Mouse (Mus musculus) midbrain, embryonic 11.5 days (tissue): ENCODE measurements around the gene Amd1. TPM values are rescaled to one million over a fixed set of nuclear protein-coding genes. Genes with fewer than 3 reads are reported as not detected.
"Not testable (repeated sequence)": the region's sequence is repeated elsewhere in the genome, so short reads cannot be mapped to it uniquely, and the experiment has no call there.

Experiments used
- ATAC-seq: fragments of 200-750 bp; cut with Nextera tagmentation; 2 replicates; pipeline ENCODE4 v1.8.0; 2017; ENCODE audit warnings: moderate TSS enrichment, moderate library complexity; ENCODE audit not compliant: low FRiP score
- DNase-seq: peaks from one replicate; pipeline ENCODE4 v3.0.0; 2015; ENCODE audit warnings: low spot score; ENCODE audit errors: missing footprints
- H3K27ac ChIP-seq: fragments of 300-500 bp; sonication (generic); 2 replicates; pipeline ENCODE4 v1.5.1; 2014; ENCODE audit warnings: low read depth, low read length
- H3K27me3 ChIP-seq: fragments of 300-500 bp; sonication (generic); 2 replicates; pipeline ENCODE4 v1.6.1; 2014; ENCODE audit warnings: mild to moderate bottlenecking, low read length, moderate library complexity, mixed read lengths; ENCODE audit not compliant: control insufficient read depth, insufficient read depth
- H3K36me3 ChIP-seq: fragments of 300-500 bp; sonication (generic); 2 replicates; pipeline ENCODE4 v1.6.1; 2014; ENCODE audit warnings: mild to moderate bottlenecking, low read length, moderate library complexity, mixed read lengths; ENCODE audit not compliant: control insufficient read depth, insufficient read depth
- H3K4me1 ChIP-seq: fragments of 300-500 bp; sonication (generic); 2 replicates; pipeline ENCODE4 v1.6.1; 2014; ENCODE audit warnings: low read length; ENCODE audit not compliant: control insufficient read depth, insufficient read depth
- H3K4me2 ChIP-seq: fragments of 300-500 bp; sonication (generic); 2 replicates; pipeline ENCODE4 v1.6.1; 2014; ENCODE audit warnings: mild to moderate bottlenecking, moderate library complexity
- H3K4me3 ChIP-seq: fragments of 300-500 bp; sonication (generic); 2 replicates; pipeline ENCODE4 v1.5.1; 2014; ENCODE audit warnings: low read depth, low read length
- H3K9ac ChIP-seq: fragments of 300-500 bp; sonication (generic); 2 replicates; pipeline ENCODE4 v1.6.1; 2014; ENCODE audit warnings: low read length
- H3K9me3 ChIP-seq: fragments of 300-500 bp; sonication (generic); 2 replicates; pipeline ENCODE4 v1.6.1; 2016; ENCODE audit warnings: low read length; ENCODE audit not compliant: control insufficient read depth
- WGBS: fragments of 180-500 bp; shearing (Covaris S2); extraction: QIAGEN DNeasy Blood & Tissue Kit; methylation state at CpG from one replicate; pipeline ENCODE4 v1.1.7; 2014; 5-methylcytosine and 5-hydroxymethylcytosine counted together
- polyA plus RNA-seq: library from polyadenylated mRNA; unstranded; fragments of >200 nt; fragmentation: Nextera tagmentation; extraction: Ambion mirVana; gene quantifications from 2 replicates; pipeline ENCODE4 v1.2.1, GENCODE M21; 2014

Amd1 gene
- polyA plus RNA-seq, 1 experiment from 2014 or later: 104 TPM

- ATAC-seq: no peak
- Histone ChIP-seq H3K27me3 (no peaks in the 10 kb centered on the region), H3K4me1 (no peaks in the 10 kb centered on the region), H3K27ac (no peak overlapping the region), H3K36me3 (no peaks in the 10 kb centered on the region), H3K9me3 (peaks cover 8% of the 10 kb centered on the region; the same call in 1 of the 2 replicates), H3K4me2 (no peak overlapping the region), H3K9ac (no peak overlapping the region), H3K4me3 (no peak overlapping the region)
- no peak for DNase-seq
- WGBS: 59% methylated on average over 4 of the region's 4 CpGs
These were observed 6.0 kb upstream of the Amd1 start for GRCm38 (mm10) chr10:40307826-40308583.

- no peak overlapping the region for H3K4me2 ChIP-seq
- H3K4me1 ChIP-seq: no peaks in the 10 kb centered on the region
- WGBS: 97% methylated on average over 1 of the region's 1 CpGs
- ATAC-seq (no peak), DNase-seq (no peak)
- peaks cover 8% of the 10 kb centered on the region; the same call in 1 of the 2 replicates for H3K9me3 ChIP-seq
- H3K27me3 ChIP-seq: no peaks in the 10 kb centered on the region
- H3K4me3 ChIP-seq: no peak overlapping the region
- H3K27ac ChIP-seq: no peak overlapping the region
- no peak overlapping the region for H3K9ac ChIP-seq
- no peaks in the 10 kb centered on the region for H3K36me3 ChIP-seq
These were observed 4.0 kb upstream of the Amd1 start for GRCm38 (mm10) chr10:40305989-40306388.

GRCm38 (mm10) chr10:40301181-40302075 is 558 bp downstream of the Amd1 start:
- peak overlapping the region; percentile 81 for H3K4me2 ChIP-seq
- not testable (repeated sequence) for H3K9me3 ChIP-seq, H3K27me3 ChIP-seq, H3K36me3 ChIP-seq
- H3K27ac ChIP-seq: peak overlapping the region; percentile 20
- peak overlapping the region; percentile 99 for H3K4me3 ChIP-seq
- WGBS: under 1% methylated on average over 61 of the region's 91 CpGs
- peaks cover 14% of the 10 kb centered on the region for H3K4me1 ChIP-seq
- peak overlapping the region; percentile 97 for H3K9ac ChIP-seq
- DNase-seq (peak; percentile 95), ATAC-seq (peak; percentile 40)

GRCm38 (mm10) chr10:40300648-40301171 is 1.3 kb downstream of the Amd1 start:
- peak overlapping the region; percentile 97 for H3K9ac ChIP-seq
- DNase-seq (peak; percentile 98), ATAC-seq (peak; percentile 85)
- WGBS: under 1% methylated on average over 36 of the region's 36 CpGs
- H3K27ac ChIP-seq: peak overlapping the region; percentile 20
- H3K4me1 ChIP-seq: peaks cover 14% of the 10 kb centered on the region
- no peaks in the 10 kb centered on the region for H3K27me3 ChIP-seq
- H3K36me3 ChIP-seq: no peaks in the 10 kb centered on the region
- H3K4me2 ChIP-seq: peak overlapping the region; percentile 81
- no peaks in the 10 kb centered on the region for H3K9me3 ChIP-seq
- peak overlapping the region; percentile 99 for H3K4me3 ChIP-seq

- H3K27ac ChIP-seq: no peak overlapping the region
- H3K4me1 ChIP-seq: no peaks in the 10 kb centered on the region
- WGBS: 95% methylated on average over 6 of the region's 6 CpGs
- no peak overlapping the region for H3K4me3 ChIP-seq
- no peaks in the 10 kb centered on the region for H3K9me3 ChIP-seq
- ATAC-seq (no peak), DNase-seq (no peak)
- H3K4me2 ChIP-seq: no peak overlapping the region
- peaks cover 11% of the 10 kb centered on the region; the same call in 1 of the 2 replicates for H3K36me3 ChIP-seq
- no peak overlapping the region for H3K9ac ChIP-seq
- H3K27me3 ChIP-seq: no peaks in the 10 kb centered on the region
These were observed 9.3 kb downstream of the Amd1 start for GRCm38 (mm10) chr10:40292640-40293039.

GRCm38 (mm10) chr10:40286767-40287166 is 15.2 kb downstream of the Amd1 start:
- Histone ChIP-seq H3K4me1 (no peaks in the 10 kb centered on the region), H3K27me3 (no peaks in the 10 kb centered on the region), H3K27ac (no peak overlapping the region), H3K9me3 (no peaks in the 10 kb centered on the region), H3K4me2 (no peak overlapping the region), H3K9ac (no peak overlapping the region), H3K4me3 (no peak overlapping the region), H3K36me3 (peaks cover 3% of the 10 kb centered on the region; the same call in 1 of the 2 replicates)
- DNase-seq: no peak
- ATAC-seq: no peak
- 91% methylated on average over 1 of the region's 1 CpGs for WGBS

- Histone ChIP-seq H3K27me3 (no peaks in the 10 kb centered on the region), H3K4me3 (no peak overlapping the region), H3K36me3 (peaks cover 3% of the 10 kb centered on the region; the same call in 1 of the 2 replicates), H3K9ac (no peak overlapping the region), H3K9me3 (no peaks in the 10 kb centered on the region), H3K4me1 (no peaks in the 10 kb centered on the region), H3K4me2 (no peak overlapping the region), H3K27ac (no peak overlapping the region)
- no peak for ATAC-seq
- DNase-seq: no peak
- 73% methylated on average over 1 of the region's 1 CpGs for WGBS
These were observed 16.4 kb downstream of the Amd1 start for GRCm38 (mm10) chr10:40285571-40285970.

- 90% methylated on average over 3 of the region's 3 CpGs for WGBS
- DNase-seq (no peak), ATAC-seq (no peak)
- H3K27me3 ChIP-seq: no peaks in the 10 kb centered on the region
- H3K36me3 ChIP-seq: peaks cover 3% of the 10 kb centered on the region; the same call in 1 of the 2 replicates
- no peak overlapping the region for H3K27ac ChIP-seq
- no peak overlapping the region for H3K4me3 ChIP-seq
- no peaks in the 10 kb centered on the region for H3K4me1 ChIP-seq
- no peaks in the 10 kb centered on the region for H3K9me3 ChIP-seq
- no peak overlapping the region for H3K4me2 ChIP-seq
- no peak overlapping the region for H3K9ac ChIP-seq
These were observed 17.0 kb downstream of the Amd1 start for GRCm38 (mm10) chr10:40284997-40285396.
